Mouse (Mus musculus) layer of hippocampus, postnatal 14 days (tissue): ENCODE data around the gene Slc44a5. TPM values are rescaled to one million over a fixed set of nuclear protein-coding genes. Genes with fewer than 3 reads are reported as not detected.
A peak's percentile ranks its signal among the peaks of the same experiment; 100 is the strongest.

Experiments used
- DNase-seq, 2 experiments: peaks; one replicate each; pipeline ENCODE4 v3.0.0; 2021 to 2022; ENCODE audit warnings: low spot score in 2 of 2, mixed read lengths in 1 of 2
- total RNA-seq, 2 experiments: library from RNA; stranded (reverse); gene quantifications; 2 replicates each; pipeline ENCODE4 v1.2.3; 2021

The Slc44a5 gene
- total RNA-seq, 2 experiments from 2014 or later, result 43.2 to 44.9 TPM

GRCm38 (mm10) chr3:154092466-154092865, 119.2 kb downstream of the Slc44a5 start:
- no peak for DNase-seq

- no peak for DNase-seq
These were observed 120.6 kb downstream of the Slc44a5 start for GRCm38 (mm10) chr3:154093745-154094322.

GRCm38 (mm10) chr3:154101671-154102070, 128.4 kb downstream of the Slc44a5 start:
- DNase-seq, result no peak

- no peak for DNase-seq
These were observed 137.3 kb downstream of the Slc44a5 start for GRCm38 (mm10) chr3:154110528-154110927.

GRCm38 (mm10) chr3:154111221-154111620, 138.0 kb downstream of the Slc44a5 start:
- DNase-seq, result no peak

GRCm38 (mm10) chr3:154114991-154115390, 141.8 kb downstream of the Slc44a5 start:
- no peak for DNase-seq

GRCm38 (mm10) chr3:154115478-154115877, 142.2 kb downstream of the Slc44a5 start:
- DNase-seq, result no peak

GRCm38 (mm10) chr3:154116000-154116399, 142.8 kb downstream of the Slc44a5 start:
- DNase-seq, result no peak

- DNase-seq, result peak in 1 of 2 experiments; percentile 45
These were observed 145.9 kb downstream of the Slc44a5 start for GRCm38 (mm10) chr3:154118992-154119603.

GRCm38 (mm10) chr3:154122531-154122930, 149.3 kb downstream of the Slc44a5 start:
- no peak for DNase-seq

GRCm38 (mm10) chr3:154124890-154125575, 151.8 kb downstream of the Slc44a5 start:
- no peak for DNase-seq

GRCm38 (mm10) chr3:154125768-154126376, 152.6 kb downstream of the Slc44a5 start:
- no peak for DNase-seq

GRCm38 (mm10) chr3:154127246-154127645, 154.0 kb downstream of the Slc44a5 start:
- DNase-seq, result no peak

GRCm38 (mm10) chr3:154129036-154129435, 155.8 kb downstream of the Slc44a5 start:
- no peak for DNase-seq

- no peak for DNase-seq
These were observed 157.3 kb downstream of the Slc44a5 start for GRCm38 (mm10) chr3:154130431-154131114.

GRCm38 (mm10) chr3:154133986-154134385, 160.8 kb downstream of the Slc44a5 start:
- no peak for DNase-seq

- DNase-seq, result no peak
These were observed 161.5 kb downstream of the Slc44a5 start for GRCm38 (mm10) chr3:154134701-154135100.

- DNase-seq, result no peak
These were observed 163.3 kb downstream of the Slc44a5 start for GRCm38 (mm10) chr3:154136501-154136900.

GRCm38 (mm10) chr3:154141346-154141745, 168.1 kb downstream of the Slc44a5 start:
- DNase-seq, result no peak

GRCm38 (mm10) chr3:154142618-154143017, 169.4 kb downstream of the Slc44a5 start:
- no peak for DNase-seq

GRCm38 (mm10) chr3:154145750-154146149, 172.5 kb downstream of the Slc44a5 start:
- peak in 1 of 2 experiments; percentile 40 for DNase-seq
